Mouse (Mus musculus) megakaryocyte, embryonic 14.5 days (primary cell): ENCODE results near the gene Gm17332. TPM values are rescaled to one million over a fixed set of nuclear protein-coding genes. Genes with fewer than 3 reads are reported as not detected.
A peak's percentile ranks its signal among the peaks of the same experiment; 100 is the strongest.
"Not testable (repeated sequence)": the region's sequence is repeated elsewhere in the genome, so short reads cannot be mapped to it uniquely, and the experiment has no call there.

Experiments used
- H3K27me3 ChIP-seq: replicated peaks from 2 replicates; pipeline ENCODE3; 2012; ENCODE audit warnings: inconsistent platforms
- H3K36me3 ChIP-seq: replicated peaks from 2 replicates; pipeline ENCODE3; 2012; ENCODE audit warnings: low read length, inconsistent platforms, mixed read lengths
- H3K4me1 ChIP-seq: 2 replicates; pipeline ENCODE4 v1.6.1; 2012; ENCODE audit warnings: inconsistent platforms
- H3K4me3 ChIP-seq: replicated peaks from 2 replicates; pipeline ENCODE3; 2012; ENCODE audit warnings: moderate library complexity, mild to moderate bottlenecking, inconsistent platforms
- H3K9me3 ChIP-seq: 2 replicates; pipeline ENCODE4 v1.6.1; 2012; ENCODE audit warnings: inconsistent platforms
- FLI1 ChIP-seq: IDR thresholded peaks from 2 replicates; pipeline ENCODE4 v1.6.1; 2012; ENCODE audit warnings: low read length, inconsistent platforms, mixed read lengths
- GATA1 ChIP-seq: IDR thresholded peaks from 3 replicates; pipeline ENCODE4 v1.6.1; 2012; ENCODE audit warnings: mixed read lengths, low read length, inconsistent platforms, borderline replicate concordance
- polyA plus RNA-seq: library from polyadenylated mRNA; stranded (reverse); fragments of >175 nt; gene quantifications from 2 replicates; pipeline ENCODE4 v1.2.3, GENCODE M21; 2012; ENCODE audit warnings: low replicate concordance; ENCODE audit not compliant: insufficient read depth

Gene Gm17332
- polyA plus RNA-seq, 1 experiment = not detected

GRCm38 (mm10) chr11:31157021-31157420 lies 25.2 kb downstream of the Gm17332 start:
- Histone ChIP-seq H3K36me3 (peaks cover 2% of the 10 kb centered on the region), H3K4me1 (peaks cover 36% of the 10 kb centered on the region), H3K27me3 (no peaks in the 10 kb centered on the region), H3K9me3 (peaks cover 3% of the 10 kb centered on the region; the same call in 1 of the 2 replicates), H3K4me3 (peak overlapping the region; percentile 67)
- TF ChIP-seq FLI1 = no peak
- no peak for TF ChIP-seq GATA1

DNA sequence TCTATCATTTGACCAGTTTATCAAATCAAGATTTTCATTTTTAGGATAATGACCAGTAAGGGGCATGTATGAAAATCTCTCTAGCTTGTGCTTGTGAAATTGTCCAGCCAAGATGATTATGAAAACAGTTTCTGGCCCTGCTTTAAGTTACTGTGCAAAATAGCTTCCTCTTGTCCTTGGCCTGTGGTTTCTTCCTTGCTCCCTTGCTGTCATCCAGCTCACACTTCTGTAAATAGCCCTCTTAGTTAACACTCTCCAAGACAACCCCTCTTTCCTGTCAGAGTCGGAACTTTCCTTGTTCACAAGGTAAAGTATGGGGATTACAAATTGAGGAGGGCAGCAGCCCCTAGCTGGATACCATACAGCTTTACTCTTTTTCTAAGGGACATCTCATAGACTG lies 43.9 kb downstream of the Gm17332 start:
- H3K4me3 ChIP-seq, H3K36me3 ChIP-seq, H3K9me3 ChIP-seq, H3K4me1 ChIP-seq, H3K27me3 ChIP-seq: not testable (repeated sequence)

- H3K9me3 ChIP-seq = peaks cover 12% of the 10 kb centered on the region
- not testable (repeated sequence) for H3K4me3 ChIP-seq, H3K4me1 ChIP-seq, H3K36me3 ChIP-seq, H3K27me3 ChIP-seq
These were observed 47.4 kb downstream of the Gm17332 start for GRCm38 (mm10) chr11:31134824-31135223.

DNA sequence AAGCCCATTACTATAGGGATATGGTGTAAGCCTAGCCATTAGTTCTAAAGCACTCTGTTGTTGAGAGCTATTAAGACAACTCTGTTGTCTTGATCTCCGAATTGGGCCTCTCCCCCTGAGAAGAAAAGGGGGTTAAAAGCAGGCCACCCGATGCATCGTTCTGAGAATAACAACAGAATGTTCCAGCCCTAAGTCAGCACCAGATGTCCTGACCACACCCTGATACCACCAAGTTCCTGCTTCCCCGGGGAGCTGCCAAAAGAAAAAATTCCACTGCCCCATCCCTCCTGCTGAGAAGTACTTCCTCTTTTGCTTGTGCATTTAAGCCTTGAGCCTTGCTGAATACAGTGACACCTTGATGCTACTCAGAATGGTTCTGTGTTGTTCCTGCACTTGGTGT lies 48.5 kb downstream of the Gm17332 start:
- not testable (repeated sequence) for H3K4me1 ChIP-seq, H3K27me3 ChIP-seq, H3K36me3 ChIP-seq, H3K4me3 ChIP-seq
- H3K9me3 ChIP-seq = peaks cover 12% of the 10 kb centered on the region

Other genes starting within 250 kb of the Gm17332 start
- gene Erlec1, start 228.1 kb downstream of the Gm17332 start, polyA plus RNA-seq = 9.5 and 41.1 TPM in 2 replicates
- gene Chac2, start 196.1 kb downstream of the Gm17332 start, polyA plus RNA-seq = 4.4 TPM in 1 of 2 replicates, not detected in the other
- gene Stc2, start 187.6 kb upstream of the Gm17332 start, polyA plus RNA-seq = 10.8 and 15.5 TPM in 2 replicates